In genomic region chr8:48341276-48341675, GRCm38 (mm10) we compare ENCODE assay signal across 22 mouse cellular contexts.
DNase-seq lines count a peak whose midpoint lies in the region; ATAC-seq lines count a peak whose summit lies in the region.
"Had no signal": no experiment of that assay in that cellular context is flagged by ENCODE, and none has a peak within 500 bp of the region (broad histone marks: within the 10 kb centered on the region; RNA-seq: fewer than 3 reads in every experiment).

No protein-coding gene starts in this region.

- 57% methylated on average over 5 of the region's 5 CpGs for WGBS in hindbrain, embryonic 12.5 days
- WGBS in hindbrain, embryonic 14.5 days = 32% methylated on average over 5 of the region's 5 CpGs
- 29% methylated on average over 5 of the region's 5 CpGs for WGBS in midbrain, embryonic 11.5 days
- 37% methylated on average over 5 of the region's 5 CpGs for WGBS in midbrain, embryonic 15.5 days
- WGBS in hindbrain, embryonic 13.5 days = 36% methylated on average over 5 of the region's 5 CpGs

- no peak overlapping the region for H3K4me2 ChIP-seq in hindbrain, embryonic 12.5 days (replicated peaks)
- H3K4me2 ChIP-seq in hindbrain, embryonic 14.5 days (replicated peaks) = no peak overlapping the region
- H3K4me2 ChIP-seq in midbrain, embryonic 11.5 days = no peak overlapping the region
- no peak overlapping the region for H3K4me2 ChIP-seq in midbrain, embryonic 15.5 days
- H3K4me2 ChIP-seq in hindbrain, embryonic 13.5 days = no peak overlapping the region
- H3K4me2 ChIP-seq: embryonic facial prominence, embryonic 12.5 days; embryonic facial prominence, embryonic 15.5 days; heart, embryonic 11.5 days had no signal

- peak; percentile 15 for DNase-seq in embryo, embryonic 10.5 days (ENCODE audit: low spot score)
- no peak for DNase-seq in embryo, embryonic 11 days
- DNase-seq in hindbrain, embryonic 14.5 days (ENCODE audit: low spot score) = no peak
- peak; percentile 91 for DNase-seq in midbrain, embryonic 11.5 days (ENCODE audit: low spot score, missing footprints)
- DNase-seq: adrenal gland, adult 8-10 months; adrenal gland, postnatal 25 days; cerebellum, adult 11-12 months; cerebellum, adult 8-10 months; cerebellum, postnatal 10 days; cerebellum, postnatal 36 days; forebrain, postnatal 0 days; gastrocnemius, adult 2 months; gastrocnemius, postnatal 14 days; heart, adult 11 months had no signal

- 0 out of 2 replicates have a peak overlapping the region, but pooled peaks have one; percentile 8 for H3K27ac ChIP-seq in hindbrain, embryonic 12.5 days
- H3K27ac ChIP-seq in hindbrain, embryonic 14.5 days = no peak overlapping the region
- no peak overlapping the region for H3K27ac ChIP-seq in midbrain, embryonic 11.5 days (ENCODE audit: low read depth, low read length)
- no peak overlapping the region for H3K27ac ChIP-seq in midbrain, embryonic 15.5 days
- 0 out of 2 replicates have a peak overlapping the region, but pooled peaks have one; percentile 14 for H3K27ac ChIP-seq in hindbrain, embryonic 13.5 days
- H3K27ac ChIP-seq: embryonic facial prominence, embryonic 12.5 days; embryonic facial prominence, embryonic 15.5 days; gastrocnemius, adult 2 months had no signal

- no peak; the same call in 1 of the 2 replicates for ATAC-seq in hindbrain, embryonic 12.5 days (ENCODE audit: low FRiP score)
- ATAC-seq in hindbrain, embryonic 14.5 days (ENCODE audit: low FRiP score) = no peak
- ATAC-seq in midbrain, embryonic 11.5 days (ENCODE audit: low FRiP score) = no peak
- ATAC-seq in midbrain, embryonic 15.5 days (replicated peaks) = no peak
- no peak for ATAC-seq in hindbrain, embryonic 13.5 days (ENCODE audit: low FRiP score)
- ATAC-seq: activated CD4-positive, CD25-positive, alpha-beta regulatory T cell, adult 4 months; forebrain, embryonic 14.5 days; forebrain, postnatal 0 days had no signal

- no peak overlapping the region for H3K9ac ChIP-seq in hindbrain, embryonic 12.5 days
- H3K9ac ChIP-seq in hindbrain, embryonic 14.5 days = no peak overlapping the region
- no peak overlapping the region for H3K9ac ChIP-seq in midbrain, embryonic 11.5 days (ENCODE audit: low read length)
- no peak overlapping the region for H3K9ac ChIP-seq in midbrain, embryonic 15.5 days
- H3K9ac ChIP-seq in hindbrain, embryonic 13.5 days = no peak overlapping the region
- H3K9ac ChIP-seq: embryonic facial prominence, embryonic 12.5 days; embryonic facial prominence, embryonic 15.5 days; forebrain, postnatal 0 days had no signal

- no peaks in the 10 kb centered on the region for H3K9me3 ChIP-seq in hindbrain, embryonic 12.5 days (replicated peaks)
- no peaks in the 10 kb centered on the region for H3K9me3 ChIP-seq in hindbrain, embryonic 14.5 days (ENCODE audit: control insufficient read depth, low read length)
- no peaks in the 10 kb centered on the region for H3K9me3 ChIP-seq in midbrain, embryonic 11.5 days (ENCODE audit: control insufficient read depth, low read length)
- H3K9me3 ChIP-seq in midbrain, embryonic 15.5 days = no peaks in the 10 kb centered on the region
- H3K9me3 ChIP-seq in hindbrain, embryonic 13.5 days = no peaks in the 10 kb centered on the region
- H3K9me3 ChIP-seq: embryonic facial prominence, embryonic 12.5 days; embryonic facial prominence, embryonic 15.5 days had no signal

- H3K4me1 ChIP-seq in hindbrain, embryonic 12.5 days = peaks cover 15% of the 10 kb centered on the region
- peaks cover 16% of the 10 kb centered on the region for H3K4me1 ChIP-seq in hindbrain, embryonic 14.5 days (replicated peaks; ENCODE audit: control insufficient read depth, insufficient read depth, low read length)
- peaks cover 23% of the 10 kb centered on the region for H3K4me1 ChIP-seq in midbrain, embryonic 11.5 days (ENCODE audit: control insufficient read depth, insufficient read depth, low read length)
- H3K4me1 ChIP-seq in midbrain, embryonic 15.5 days = peaks cover 13% of the 10 kb centered on the region
- peaks cover 27% of the 10 kb centered on the region for H3K4me1 ChIP-seq in hindbrain, embryonic 13.5 days (replicated peaks)
- H3K4me1 ChIP-seq: embryonic facial prominence, embryonic 12.5 days; embryonic facial prominence, embryonic 15.5 days had no signal

- 0 out of 2 replicates have a peak, but pooled peaks cover 3% of the 10 kb centered on the region for H3K27me3 ChIP-seq in hindbrain, embryonic 12.5 days
- H3K27me3 ChIP-seq in hindbrain, embryonic 14.5 days (ENCODE audit: control insufficient read depth, insufficient read depth, low read length) = no peaks in the 10 kb centered on the region
- peaks cover 6% of the 10 kb centered on the region for H3K27me3 ChIP-seq in midbrain, embryonic 11.5 days (ENCODE audit: control insufficient read depth, insufficient read depth, low read length)
- H3K27me3 ChIP-seq in midbrain, embryonic 15.5 days (replicated peaks) = 0 out of 2 replicates have a peak, but pooled peaks cover 3% of the 10 kb centered on the region
- no peaks in the 10 kb centered on the region for H3K27me3 ChIP-seq in hindbrain, embryonic 13.5 days
- H3K27me3 ChIP-seq: embryonic facial prominence, embryonic 12.5 days; embryonic facial prominence, embryonic 15.5 days had no signal

- no peak overlapping the region for H3K4me3 ChIP-seq in hindbrain, embryonic 12.5 days
- no peak overlapping the region for H3K4me3 ChIP-seq in hindbrain, embryonic 14.5 days (replicated peaks; ENCODE audit: low read length)
- no peak overlapping the region for H3K4me3 ChIP-seq in midbrain, embryonic 11.5 days (ENCODE audit: low read depth, low read length)
- no peak overlapping the region for H3K4me3 ChIP-seq in midbrain, embryonic 15.5 days
- H3K4me3 ChIP-seq in hindbrain, embryonic 13.5 days = no peak overlapping the region
- H3K4me3 ChIP-seq: embryonic facial prominence, embryonic 12.5 days; embryonic facial prominence, embryonic 15.5 days; gastrocnemius, adult 2 months had no signal

- H3K36me3 ChIP-seq in hindbrain, embryonic 12.5 days = no peaks in the 10 kb centered on the region
- H3K36me3 ChIP-seq in hindbrain, embryonic 14.5 days (replicated peaks; ENCODE audit: control insufficient read depth, insufficient read depth) = no peaks in the 10 kb centered on the region
- H3K36me3 ChIP-seq in midbrain, embryonic 11.5 days (ENCODE audit: control insufficient read depth, insufficient read depth, low read length) = no peaks in the 10 kb centered on the region
- H3K36me3 ChIP-seq in midbrain, embryonic 15.5 days (replicated peaks) = no peaks in the 10 kb centered on the region
- H3K36me3 ChIP-seq in hindbrain, embryonic 13.5 days = no peaks in the 10 kb centered on the region

Comparison
In these comparisons a context has a peak if more than half of its experiments do, and no peak if none do; other contexts are left out.
1. DNase-seq: peak in embryo, embryonic 10.5 days (single experiment) and midbrain, embryonic 11.5 days (single experiment); none in embryo, embryonic 11 days (single experiment) and hindbrain, embryonic 14.5 days (single experiment).
2. H3K27ac ChIP-seq: peak in hindbrain, embryonic 12.5 days (single experiment) and hindbrain, embryonic 13.5 days (single experiment); none in hindbrain, embryonic 14.5 days (single experiment), midbrain, embryonic 11.5 days (single experiment) and midbrain, embryonic 15.5 days (single experiment).